Mouse (Mus musculus): ENCODE results near the gene Slc16a10. TPM values are rescaled to one million over a fixed set of nuclear protein-coding genes. Genes with fewer than 3 reads are reported as not detected.

Gene Slc16a10
- polyA plus RNA-seq, 1 experiment = 57.2 TPM

GRCm38 (mm10) chr10:40164421-40165386 is 22.6 kb upstream of the Slc16a10 start:
- H3K27me3 ChIP-seq (replicated peaks; ENCODE audit: control insufficient read depth, insufficient read depth, low read length) = no peaks in the 10 kb centered on the region
- TF ChIP-seq CTCF (conservative IDR thresholded peaks at IDR 0.05; ENCODE audit: insufficient read depth, insufficient read length, low read depth, low read length) = no peak
- no peak for TF ChIP-seq POLR2A (IDR thresholded peaks at IDR 0.05; ENCODE audit: low read depth, low read length)
- peak overlapping the region; percentile 67 for H3K27ac ChIP-seq (ENCODE audit: insufficient read depth, low read depth, low read length)
- no peaks in the 10 kb centered on the region for H3K36me3 ChIP-seq (ENCODE audit: control insufficient read depth, insufficient read depth, low read length)
- H3K4me1 ChIP-seq (ENCODE audit: control insufficient read depth, insufficient read depth, low read length) = peaks cover 8% of the 10 kb centered on the region
- DNase-seq = peak; percentile 35
- peak overlapping the region; percentile 40 for H3K4me3 ChIP-seq (ENCODE audit: insufficient read depth, low read depth, low read length)
- WGBS = 55% methylated on average over 27 of the region's 27 CpGs

- peaks cover 8% of the 10 kb centered on the region for H3K4me1 ChIP-seq (ENCODE audit: control insufficient read depth, insufficient read depth, low read length)
These were observed 21.9 kb upstream of the Slc16a10 start for GRCm38 (mm10) chr10:40163914-40164313.

GRCm38 (mm10) chr10:40163338-40163737 is 21.3 kb upstream of the Slc16a10 start:
- WGBS = 78% methylated on average over 8 of the region's 8 CpGs
- Histone ChIP-seq H3K36me3 (ENCODE audit: control insufficient read depth, insufficient read depth, low read length) (no peaks in the 10 kb centered on the region), H3K27ac (ENCODE audit: insufficient read depth, low read depth, low read length) (peak overlapping the region; percentile 51; the same call in 1 of the 2 replicates), H3K27me3 (replicated peaks; ENCODE audit: control insufficient read depth, insufficient read depth, low read length) (no peaks in the 10 kb centered on the region), H3K4me3 (ENCODE audit: insufficient read depth, low read depth, low read length) (no peak overlapping the region), H3K4me1 (ENCODE audit: control insufficient read depth, insufficient read depth, low read length) (peaks cover 8% of the 10 kb centered on the region)
- TF ChIP-seq CTCF (conservative IDR thresholded peaks at IDR 0.05; ENCODE audit: insufficient read depth, insufficient read length, low read depth, low read length) (no peak), POLR2A (IDR thresholded peaks at IDR 0.05; ENCODE audit: low read depth, low read length) (no peak)
- DNase-seq = no peak

More at GRCm38 (mm10) chr10:40163914-40164313, 21.9 kb upstream of the Slc16a10 start:
- peak overlapping the region; percentile 40 for H3K4me3 ChIP-seq (ENCODE audit: insufficient read depth, low read depth, low read length)
- H3K27ac ChIP-seq (ENCODE audit: insufficient read depth, low read depth, low read length) = peak overlapping the region; percentile 67
- no peaks in the 10 kb centered on the region for H3K36me3 ChIP-seq (ENCODE audit: control insufficient read depth, insufficient read depth, low read length)
- peak; percentile 86 for DNase-seq
- WGBS = 38% methylated on average over 13 of the region's 13 CpGs
- no peaks in the 10 kb centered on the region for H3K27me3 ChIP-seq (replicated peaks; ENCODE audit: control insufficient read depth, insufficient read depth, low read length)
- TF ChIP-seq POLR2A (IDR thresholded peaks at IDR 0.05; ENCODE audit: low read depth, low read length) = no peak
- no peak for TF ChIP-seq CTCF (conservative IDR thresholded peaks at IDR 0.05; ENCODE audit: insufficient read depth, insufficient read length, low read depth, low read length)

GRCm38 (mm10) chr10:40161701-40162255 is 19.7 kb upstream of the Slc16a10 start:
- Histone ChIP-seq H3K4me3 (ENCODE audit: insufficient read depth, low read depth, low read length) (no peak overlapping the region), H3K27me3 (replicated peaks; ENCODE audit: control insufficient read depth, insufficient read depth, low read length) (no peaks in the 10 kb centered on the region), H3K4me1 (ENCODE audit: control insufficient read depth, insufficient read depth, low read length) (peaks cover 8% of the 10 kb centered on the region), H3K27ac (ENCODE audit: insufficient read depth, low read depth, low read length) (peak overlapping the region; percentile 51), H3K36me3 (ENCODE audit: control insufficient read depth, insufficient read depth, low read length) (no peaks in the 10 kb centered on the region)
- 68% methylated on average over 5 of the region's 5 CpGs for WGBS
- DNase-seq = peak; percentile 92
- TF ChIP-seq CTCF (conservative IDR thresholded peaks at IDR 0.05; ENCODE audit: insufficient read depth, insufficient read length, low read depth, low read length) (no peak), POLR2A (IDR thresholded peaks at IDR 0.05; ENCODE audit: low read depth, low read length) (no peak)

- no peak overlapping the region for H3K4me3 ChIP-seq (ENCODE audit: insufficient read depth, low read depth, low read length)
- TF ChIP-seq CTCF (conservative IDR thresholded peaks at IDR 0.05; ENCODE audit: insufficient read depth, insufficient read length, low read depth, low read length) = no peak
- TF ChIP-seq POLR2A (IDR thresholded peaks at IDR 0.05; ENCODE audit: low read depth, low read length) = no peak
- no peaks in the 10 kb centered on the region for H3K27me3 ChIP-seq (replicated peaks; ENCODE audit: control insufficient read depth, insufficient read depth, low read length)
- peak overlapping the region; percentile 51 for H3K27ac ChIP-seq (ENCODE audit: insufficient read depth, low read depth, low read length)
- peaks cover 8% of the 10 kb centered on the region for H3K4me1 ChIP-seq (ENCODE audit: control insufficient read depth, insufficient read depth, low read length)
- 74% methylated on average over 2 of the region's 2 CpGs for WGBS
- peak; percentile 64 for DNase-seq
- H3K36me3 ChIP-seq (ENCODE audit: control insufficient read depth, insufficient read depth, low read length) = no peaks in the 10 kb centered on the region
These were observed 19.2 kb upstream of the Slc16a10 start for GRCm38 (mm10) chr10:40161236-40161635.

GRCm38 (mm10) chr10:40152550-40152857 is 10.4 kb upstream of the Slc16a10 start:
- no peaks in the 10 kb centered on the region for H3K36me3 ChIP-seq (ENCODE audit: control insufficient read depth, insufficient read depth, low read length)
- no peaks in the 10 kb centered on the region for H3K27me3 ChIP-seq (replicated peaks; ENCODE audit: control insufficient read depth, insufficient read depth, low read length)
- 83% methylated on average over 4 of the region's 4 CpGs for WGBS
- no peak for DNase-seq
- no peak overlapping the region for H3K4me3 ChIP-seq (ENCODE audit: insufficient read depth, low read depth, low read length)
- H3K4me1 ChIP-seq (ENCODE audit: control insufficient read depth, insufficient read depth, low read length) = peaks cover 5% of the 10 kb centered on the region; the same call in 1 of the 2 replicates
- no peak overlapping the region for H3K27ac ChIP-seq (ENCODE audit: insufficient read depth, low read depth, low read length)
- TF ChIP-seq POLR2A (IDR thresholded peaks at IDR 0.05; ENCODE audit: low read depth, low read length) = no peak
- TF ChIP-seq CTCF (conservative IDR thresholded peaks at IDR 0.05; ENCODE audit: insufficient read depth, insufficient read length, low read depth, low read length) = no peak

All from kidney, adult 2 months (tissue).